Mouse (Mus musculus): ENCODE measurements at regions not wholly inside any gene's neighbourhood (a gene's known extent, or its start where the extent isn't known, plus 50 kb on each side); places are given as distances from the start of the nearest gene placed in this dataset.

- ATAC-seq (ENCODE audit: insufficient number of reproducible peaks, low FRiP score, low TSS enrichment, low read depth): no peak
- Histone ChIP-seq H3K9me3 (replicated peaks) (no peaks in the 10 kb centered on the region), H3K36me3 (peaks cover 11% of the 10 kb centered on the region; the same call in 1 of the 2 replicates), H3K9ac (no peak overlapping the region), H3K4me2 (replicated peaks) (no peak overlapping the region), H3K27ac (replicated peaks) (no peak overlapping the region), H3K4me3 (replicated peaks) (no peak overlapping the region), H3K27me3 (no peaks in the 10 kb centered on the region), H3K4me1 (peaks cover 7% of the 10 kb centered on the region)
- WGBS: 95% methylated on average over 5 of the region's 5 CpGs
Observed at GRCm38 (mm10) chr9:41479085-41479484, 317.6 kb upstream of the Ubash3b start.

GRCm38 (mm10) chr9:41478106-41478848, 316.8 kb upstream of the Ubash3b start:
- no peak overlapping the region for H3K27ac ChIP-seq (replicated peaks)
- no peak overlapping the region for H3K4me3 ChIP-seq (replicated peaks)
- no peaks in the 10 kb centered on the region for H3K9me3 ChIP-seq (replicated peaks)
- peaks cover 11% of the 10 kb centered on the region; the same call in 1 of the 2 replicates for H3K36me3 ChIP-seq
- no peak overlapping the region for H3K4me2 ChIP-seq (replicated peaks)
- peaks cover 11% of the 10 kb centered on the region for H3K4me1 ChIP-seq
- H3K9ac ChIP-seq: no peak overlapping the region
- WGBS: 86% methylated on average over 7 of the region's 7 CpGs
- H3K27me3 ChIP-seq: no peaks in the 10 kb centered on the region
- ATAC-seq (ENCODE audit: insufficient number of reproducible peaks, low FRiP score, low TSS enrichment, low read depth): no peak

GRCm38 (mm10) chr9:41475326-41475725, 313.8 kb upstream of the Ubash3b start:
- H3K9me3 ChIP-seq (replicated peaks): no peaks in the 10 kb centered on the region
- peak overlapping the region; percentile 21; the same call in 1 of the 2 replicates for H3K9ac ChIP-seq
- H3K4me2 ChIP-seq (replicated peaks): peak overlapping the region; percentile 53
- peaks cover 21% of the 10 kb centered on the region for H3K4me1 ChIP-seq
- no peaks in the 10 kb centered on the region for H3K27me3 ChIP-seq
- H3K27ac ChIP-seq (replicated peaks): peak overlapping the region; percentile 86
- H3K4me3 ChIP-seq (replicated peaks): peak overlapping the region; percentile 36
- 36% methylated on average over 8 of the region's 8 CpGs for WGBS
- no peaks in the 10 kb centered on the region for H3K36me3 ChIP-seq
- ATAC-seq (ENCODE audit: insufficient number of reproducible peaks, low FRiP score, low TSS enrichment, low read depth): no peak

GRCm38 (mm10) chr9:41474945-41475297, 313.4 kb upstream of the Ubash3b start:
- H3K4me1 ChIP-seq: peaks cover 25% of the 10 kb centered on the region
- H3K27me3 ChIP-seq: no peaks in the 10 kb centered on the region
- no peaks in the 10 kb centered on the region for H3K36me3 ChIP-seq
- H3K4me3 ChIP-seq (replicated peaks): peak overlapping the region; percentile 36
- H3K4me2 ChIP-seq (replicated peaks): peak overlapping the region; percentile 53
- H3K27ac ChIP-seq (replicated peaks): peak overlapping the region; percentile 86
- peak overlapping the region; percentile 21; the same call in 1 of the 2 replicates for H3K9ac ChIP-seq
- no peaks in the 10 kb centered on the region for H3K9me3 ChIP-seq (replicated peaks)
- 42% methylated on average over 6 of the region's 6 CpGs for WGBS
- ATAC-seq (ENCODE audit: insufficient number of reproducible peaks, low FRiP score, low TSS enrichment, low read depth): peak; percentile 9; the same call in 1 of the 2 replicates

GRCm38 (mm10) chr9:41474244-41474944, 312.9 kb upstream of the Ubash3b start:
- Histone ChIP-seq H3K4me3 (replicated peaks) (peak overlapping the region; percentile 36), H3K9me3 (replicated peaks) (no peaks in the 10 kb centered on the region), H3K27ac (replicated peaks) (peak overlapping the region; percentile 86), H3K36me3 (no peaks in the 10 kb centered on the region), H3K27me3 (no peaks in the 10 kb centered on the region), H3K4me1 (peaks cover 29% of the 10 kb centered on the region), H3K4me2 (replicated peaks) (peak overlapping the region; percentile 53), H3K9ac (peak overlapping the region; percentile 21; the same call in 1 of the 2 replicates)
- 37% methylated on average over 11 of the region's 11 CpGs for WGBS
- peak; percentile 83 for ATAC-seq (ENCODE audit: insufficient number of reproducible peaks, low FRiP score, low TSS enrichment, low read depth)

GRCm38 (mm10) chr9:41473506-41473905, 312.0 kb upstream of the Ubash3b start:
- H3K4me2 ChIP-seq (replicated peaks): no peak overlapping the region
- peaks cover 37% of the 10 kb centered on the region for H3K4me1 ChIP-seq

GRCm38 (mm10) chr9:41471345-41471744, 309.8 kb upstream of the Ubash3b start:
- Histone ChIP-seq H3K27ac (replicated peaks) (no peak overlapping the region), H3K36me3 (no peaks in the 10 kb centered on the region), H3K9ac (no peak overlapping the region), H3K27me3 (no peaks in the 10 kb centered on the region), H3K9me3 (replicated peaks) (no peaks in the 10 kb centered on the region), H3K4me3 (replicated peaks) (no peak overlapping the region), H3K4me1 (peaks cover 37% of the 10 kb centered on the region), H3K4me2 (replicated peaks) (no peak overlapping the region)
- no peak for ATAC-seq (ENCODE audit: insufficient number of reproducible peaks, low FRiP score, low TSS enrichment, low read depth)
- WGBS: 89% methylated on average over 3 of the region's 3 CpGs

More at GRCm38 (mm10) chr9:41473506-41473905, 312.0 kb upstream of the Ubash3b start:
- ATAC-seq (ENCODE audit: insufficient number of reproducible peaks, low FRiP score, low TSS enrichment, low read depth): no peak
- 83% methylated on average over 5 of the region's 5 CpGs for WGBS
- H3K4me3 ChIP-seq (replicated peaks): no peak overlapping the region
- no peaks in the 10 kb centered on the region for H3K9me3 ChIP-seq (replicated peaks)
- H3K36me3 ChIP-seq: no peaks in the 10 kb centered on the region
- no peak overlapping the region for H3K9ac ChIP-seq
- H3K27ac ChIP-seq (replicated peaks): no peak overlapping the region
- H3K27me3 ChIP-seq: no peaks in the 10 kb centered on the region

GRCm38 (mm10) chr9:41470010-41470409, 308.5 kb upstream of the Ubash3b start:
- peak; percentile 83 for ATAC-seq (ENCODE audit: insufficient number of reproducible peaks, low FRiP score, low TSS enrichment, low read depth)
- Histone ChIP-seq H3K36me3 (no peaks in the 10 kb centered on the region), H3K27ac (replicated peaks) (peak overlapping the region; percentile 89), H3K4me1 (peaks cover 36% of the 10 kb centered on the region), H3K9ac (no peak overlapping the region), H3K4me3 (replicated peaks) (no peak overlapping the region), H3K27me3 (no peaks in the 10 kb centered on the region), H3K4me2 (replicated peaks) (peak overlapping the region; percentile 24; the same call in 1 of the 2 replicates), H3K9me3 (replicated peaks) (no peaks in the 10 kb centered on the region)
- WGBS: 15% methylated on average over 6 of the region's 6 CpGs

GRCm38 (mm10) chr9:41469414-41469813, 307.9 kb upstream of the Ubash3b start:
- H3K27ac ChIP-seq (replicated peaks): peak overlapping the region; percentile 89
- H3K9me3 ChIP-seq (replicated peaks): no peaks in the 10 kb centered on the region
- H3K27me3 ChIP-seq: no peaks in the 10 kb centered on the region
- peaks cover 33% of the 10 kb centered on the region for H3K4me1 ChIP-seq
- H3K4me2 ChIP-seq (replicated peaks): peak overlapping the region; percentile 24; the same call in 1 of the 2 replicates
- H3K9ac ChIP-seq: no peak overlapping the region
- WGBS: 39% methylated on average over 5 of the region's 5 CpGs
- H3K36me3 ChIP-seq: no peaks in the 10 kb centered on the region
- no peak overlapping the region for H3K4me3 ChIP-seq (replicated peaks)
- ATAC-seq (ENCODE audit: insufficient number of reproducible peaks, low FRiP score, low TSS enrichment, low read depth): no peak

GRCm38 (mm10) chr9:41464057-41464685, 302.7 kb upstream of the Ubash3b start:
- Histone ChIP-seq H3K4me1 (peaks cover 20% of the 10 kb centered on the region), H3K4me3 (replicated peaks) (no peak overlapping the region), H3K4me2 (replicated peaks) (no peak overlapping the region), H3K27ac (replicated peaks) (peak overlapping the region; percentile 69), H3K9me3 (replicated peaks) (no peaks in the 10 kb centered on the region), H3K27me3 (no peaks in the 10 kb centered on the region), H3K36me3 (no peaks in the 10 kb centered on the region), H3K9ac (no peak overlapping the region)
- 58% methylated on average over 8 of the region's 8 CpGs for WGBS
- no peak for ATAC-seq (ENCODE audit: insufficient number of reproducible peaks, low FRiP score, low TSS enrichment, low read depth)

- peak; percentile 43 for ATAC-seq (ENCODE audit: insufficient number of reproducible peaks, low FRiP score, low TSS enrichment, low read depth)
- no peak overlapping the region for H3K4me3 ChIP-seq (replicated peaks)
- peaks cover 15% of the 10 kb centered on the region for H3K4me1 ChIP-seq
- no peak overlapping the region for H3K4me2 ChIP-seq (replicated peaks)
- no peaks in the 10 kb centered on the region for H3K27me3 ChIP-seq
- WGBS: 12% methylated on average over 11 of the region's 11 CpGs
- no peaks in the 10 kb centered on the region for H3K36me3 ChIP-seq
- no peak overlapping the region for H3K9ac ChIP-seq
- no peaks in the 10 kb centered on the region for H3K9me3 ChIP-seq (replicated peaks)
- H3K27ac ChIP-seq (replicated peaks): peak overlapping the region; percentile 44; the same call in 1 of the 2 replicates
Observed at GRCm38 (mm10) chr9:41461742-41462141, 300.2 kb upstream of the Ubash3b start.
